Mouse (Mus musculus) thymus, adult 2 months (tissue): ENCODE results near the gene Gm11236. TPM values are rescaled to one million over a fixed set of nuclear protein-coding genes. Genes with fewer than 3 reads are reported as not detected.
"Not testable (repeated sequence)": the region's sequence is repeated elsewhere in the genome, so short reads cannot be mapped to it uniquely, and the experiment has no call there.

Experiments used
- DNase-seq: peaks from one replicate; pipeline ENCODE4 v3.0.0; 2021
- H3K27ac ChIP-seq: fragments of 200-500 bp; 2 replicates; pipeline ENCODE4 v1.5.1; 2012; ENCODE audit warnings: low read length, control low read depth; ENCODE audit not compliant: control insufficient read depth, insufficient read depth
- H3K27me3 ChIP-seq: fragments of 200-500 bp; 2 replicates; pipeline ENCODE4 v1.6.1; 2012; ENCODE audit warnings: mild to moderate bottlenecking, low read length, moderate library complexity, mixed read lengths; ENCODE audit not compliant: control insufficient read depth, insufficient read depth
- H3K36me3 ChIP-seq: fragments of 200-500 bp; 2 replicates; pipeline ENCODE4 v1.6.1; 2012; ENCODE audit warnings: mild to moderate bottlenecking, low read length, moderate library complexity; ENCODE audit not compliant: control insufficient read depth, insufficient read depth
- H3K4me1 ChIP-seq: fragments of 200-500 bp; replicated peaks from 2 replicates; pipeline ENCODE4 v1.6.1; 2012; ENCODE audit warnings: low read length; ENCODE audit not compliant: control insufficient read depth, insufficient read depth
- H3K4me3 ChIP-seq: fragments of 200-500 bp; 2 replicates; pipeline ENCODE4 v1.5.1; 2012; ENCODE audit warnings: mild to moderate bottlenecking, low read length, control low read depth, moderate library complexity; ENCODE audit not compliant: control insufficient read depth, insufficient read depth
- CTCF ChIP-seq: fragments of 200-500 bp; IDR thresholded peaks from 2 replicates; pipeline ENCODE4 v1.5.1; 2012; ENCODE audit warnings: mild to moderate bottlenecking, control low read depth, low read length, moderate library complexity, borderline replicate concordance; ENCODE audit not compliant: control insufficient read depth, poor library complexity, insufficient read depth; ENCODE audit errors: extremely low read depth
- POLR2A ChIP-seq: fragments of 200-500 bp; IDR thresholded peaks from 2 replicates; pipeline ENCODE4 v1.6.1; 2012; ENCODE audit warnings: mild to moderate bottlenecking, low read length, control low read depth, moderate library complexity; ENCODE audit not compliant: control insufficient read depth, poor library complexity, insufficient read depth; ENCODE audit errors: extremely low read depth
- WGBS: fragments of 180-500 bp; shearing (Covaris S2); methylation state at CpG from one replicate; pipeline ENCODE4 v1.1.7; 2018; 5-methylcytosine and 5-hydroxymethylcytosine counted together
- polyA plus RNA-seq: library from polyadenylated mRNA; depleted of rRNA; stranded (reverse); fragments of >200 nt; gene quantifications from 2 replicates; pipeline ENCODE4 v1.2.3, GENCODE M21; 2012; rRNA removed

Gm11236 gene
- not detected in 2 replicates for polyA plus RNA-seq

DNA sequence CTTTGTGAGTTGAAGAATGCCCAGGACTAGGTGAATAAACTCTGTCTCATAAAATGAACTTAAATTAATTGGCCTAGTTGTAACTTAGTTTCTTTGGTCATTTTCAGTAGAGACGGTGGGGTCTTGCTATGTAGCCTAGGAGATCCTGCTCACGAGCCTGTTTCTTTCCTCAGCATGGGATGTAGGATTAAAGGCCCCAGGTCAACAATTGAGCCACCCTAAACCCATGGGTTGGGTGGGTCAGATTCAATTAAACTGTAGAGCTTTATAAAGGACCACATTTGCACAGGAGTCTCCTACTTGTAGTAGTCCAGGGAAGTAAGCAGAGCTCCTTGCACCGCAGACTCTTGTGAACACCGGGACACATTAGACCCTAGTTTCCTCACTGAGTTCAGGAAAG lies at the start of gene Gm11236:
Gene Gm11236, plus strand, starts transcription at position 301 of the 400 bp plus-strand sequence.
- H3K27me3 ChIP-seq, H3K4me1 ChIP-seq, H3K4me3 ChIP-seq, H3K27ac ChIP-seq, DNase-seq, H3K36me3 ChIP-seq: not testable (repeated sequence)
- no CpG with 5 or more reads among the region's 4 CpGs for WGBS

DNA sequence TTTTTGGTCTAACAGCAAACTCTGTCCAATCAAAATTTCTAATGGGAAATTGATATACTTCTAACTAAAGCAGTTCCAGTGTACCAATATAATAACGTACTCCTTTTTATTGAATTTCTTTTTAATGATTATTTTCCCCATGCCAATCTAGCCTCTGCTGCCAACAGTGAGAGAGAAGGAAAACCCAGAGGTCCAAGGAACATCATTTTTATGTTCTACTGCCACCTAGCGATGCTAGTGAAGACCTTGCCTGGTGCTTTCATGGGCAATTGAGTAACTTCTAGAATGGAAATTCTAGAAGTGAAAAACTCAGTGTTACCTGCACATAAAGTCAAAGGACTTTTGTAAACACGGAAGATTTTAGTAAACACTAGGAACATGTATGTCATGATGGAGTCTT lies 38.7 kb upstream of the Gm11236 start:
- TF ChIP-seq CTCF (no peak), POLR2A (no peak)
- H3K4me3 ChIP-seq: no peak overlapping the region
- no peaks in the 10 kb centered on the region for H3K27me3 ChIP-seq
- DNase-seq: no peak
- H3K36me3 ChIP-seq: no peaks in the 10 kb centered on the region
- H3K4me1 ChIP-seq: no peaks in the 10 kb centered on the region
- H3K27ac ChIP-seq: no peak overlapping the region
- 16% methylated on average over 3 of the region's 3 CpGs for WGBS

DNA sequence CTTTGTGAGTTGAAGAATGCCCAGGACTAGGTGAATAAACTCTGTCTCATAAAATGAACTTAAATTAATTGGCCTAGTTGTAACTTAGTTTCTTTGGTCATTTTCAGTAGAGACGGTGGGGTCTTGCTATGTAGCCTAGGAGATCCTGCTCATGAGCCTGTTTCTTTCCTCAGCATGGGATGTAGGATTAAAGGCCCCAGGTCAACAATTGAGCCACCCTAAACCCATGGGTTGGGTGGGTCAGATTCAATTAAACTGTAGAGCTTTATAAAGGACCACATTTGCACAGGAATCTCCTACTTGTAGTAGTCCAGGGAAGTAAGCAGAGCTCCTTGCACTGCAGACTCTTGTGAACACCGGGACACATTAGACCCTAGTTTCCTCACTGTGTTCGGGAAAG lies 30.3 kb upstream of the Gm11236 start, which contains the start of gene Gm11238:
Gene Gm11238, plus strand, starts transcription at position 301 of the 400 bp plus-strand sequence.
- not testable (repeated sequence) for H3K27ac ChIP-seq, H3K4me1 ChIP-seq, H3K36me3 ChIP-seq, H3K4me3 ChIP-seq, H3K27me3 ChIP-seq, DNase-seq
- WGBS: no CpG with 5 or more reads among the region's 3 CpGs

DNA sequence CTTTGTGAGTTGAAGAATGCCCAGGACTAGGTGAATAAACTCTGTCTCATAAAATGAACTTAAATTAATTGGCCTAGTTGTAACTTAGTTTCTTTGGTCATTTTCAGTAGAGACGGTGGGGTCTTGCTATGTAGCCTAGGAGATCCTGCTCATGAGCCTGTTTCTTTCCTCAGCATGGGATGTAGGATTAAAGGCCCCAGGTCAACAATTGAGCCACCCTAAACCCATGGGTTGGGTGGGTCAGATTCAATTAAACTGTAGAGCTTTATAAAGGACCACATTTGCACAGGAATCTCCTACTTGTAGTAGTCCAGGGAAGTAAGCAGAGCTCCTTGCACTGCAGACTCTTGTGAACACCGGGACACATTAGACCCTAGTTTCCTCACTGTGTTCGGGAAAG lies 15.2 kb upstream of the Gm11236 start, which contains the start of gene Gm11237:
Gene Gm11237, plus strand, starts transcription at position 301 of the 400 bp plus-strand sequence.
- WGBS: no CpG with 5 or more reads among the region's 3 CpGs
- H3K4me3 ChIP-seq, H3K27ac ChIP-seq, DNase-seq, H3K27me3 ChIP-seq, H3K36me3 ChIP-seq, H3K4me1 ChIP-seq: not testable (repeated sequence)

DNA sequence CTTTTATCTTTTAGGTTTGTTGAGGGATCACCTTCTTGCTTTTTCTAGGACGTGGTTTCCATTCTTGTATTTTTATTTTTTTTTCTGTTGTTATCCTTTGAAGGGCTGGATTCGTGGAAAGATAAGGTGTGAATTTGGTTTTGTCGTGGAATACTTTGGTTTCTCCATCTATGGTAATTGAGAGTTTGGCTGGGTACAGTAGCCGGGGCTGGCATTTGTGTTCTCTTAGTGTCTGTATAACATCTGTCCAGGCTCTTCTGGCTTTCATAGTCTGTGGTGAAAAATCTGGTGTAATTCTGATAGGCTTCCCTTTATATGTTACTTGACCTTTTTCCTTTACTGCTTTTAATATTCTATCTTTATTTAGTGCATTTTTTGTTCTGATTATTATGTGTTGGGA lies 23.9 kb downstream of the Gm11236 start:
- not testable (repeated sequence) for H3K4me3 ChIP-seq, H3K36me3 ChIP-seq, H3K27me3 ChIP-seq, DNase-seq, H3K27ac ChIP-seq, H3K4me1 ChIP-seq
- 89% methylated on average over 4 of the region's 4 CpGs for WGBS

DNA sequence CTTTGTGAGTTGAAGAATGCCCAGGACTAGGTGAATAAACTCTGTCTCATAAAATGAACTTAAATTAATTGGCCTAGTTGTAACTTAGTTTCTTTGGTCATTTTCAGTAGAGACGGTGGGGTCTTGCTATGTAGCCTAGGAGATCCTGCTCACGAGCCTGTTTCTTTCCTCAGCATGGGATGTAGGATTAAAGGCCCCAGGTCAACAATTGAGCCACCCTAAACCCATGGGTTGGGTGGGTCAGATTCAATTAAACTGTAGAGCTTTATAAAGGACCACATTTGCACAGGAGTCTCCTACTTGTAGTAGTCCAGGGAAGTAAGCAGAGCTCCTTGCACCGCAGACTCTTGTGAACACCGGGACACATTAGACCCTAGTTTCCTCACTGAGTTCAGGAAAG lies 30.1 kb downstream of the Gm11236 start, which contains the start of gene Gm11239:
Gene Gm11239, plus strand, starts transcription at position 301 of the 400 bp plus-strand sequence.
- no CpG with 5 or more reads among the region's 4 CpGs for WGBS
- H3K27ac ChIP-seq, H3K27me3 ChIP-seq, H3K4me3 ChIP-seq, H3K36me3 ChIP-seq, H3K4me1 ChIP-seq, DNase-seq: not testable (repeated sequence)

DNA sequence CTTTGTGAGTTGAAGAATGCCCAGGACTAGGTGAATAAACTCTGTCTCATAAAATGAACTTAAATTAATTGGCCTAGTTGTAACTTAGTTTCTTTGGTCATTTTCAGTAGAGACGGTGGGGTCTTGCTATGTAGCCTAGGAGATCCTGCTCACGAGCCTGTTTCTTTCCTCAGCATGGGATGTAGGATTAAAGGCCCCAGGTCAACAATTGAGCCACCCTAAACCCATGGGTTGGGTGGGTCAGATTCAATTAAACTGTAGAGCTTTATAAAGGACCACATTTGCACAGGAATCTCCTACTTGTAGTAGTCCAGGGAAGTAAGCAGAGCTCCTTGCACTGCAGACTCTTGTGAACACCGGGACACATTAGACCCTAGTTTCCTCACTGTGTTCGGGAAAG lies 45.3 kb downstream of the Gm11236 start, which contains the start of gene Gm428:
Gene Gm428, plus strand, starts transcription at position 301 of the 400 bp plus-strand sequence.
- not testable (repeated sequence) for H3K4me3 ChIP-seq, DNase-seq, H3K4me1 ChIP-seq, H3K36me3 ChIP-seq, H3K27me3 ChIP-seq, H3K27ac ChIP-seq
- 85% methylated on average over 1 of the region's 4 CpGs for WGBS

Other genes starting within 250 kb of the Gm11236 start
- not detected in 2 replicates for gene Gm11487, start 233.0 kb upstream of the Gm11236 start, polyA plus RNA-seq
- gene Gm11238, start 30.2 kb upstream of the Gm11236 start, polyA plus RNA-seq: not detected in 2 replicates
- not detected in 2 replicates for gene Gm11237, start 15.1 kb upstream of the Gm11236 start, polyA plus RNA-seq
- gene Gm11239, start 30.2 kb downstream of the Gm11236 start, polyA plus RNA-seq: not detected in 2 replicates
- gene Gm428, start 45.4 kb downstream of the Gm11236 start, polyA plus RNA-seq: not detected in 2 replicates
- 0.77 and 1.1 TPM in 2 replicates for gene Rasef, start 152.9 kb downstream of the Gm11236 start, polyA plus RNA-seq
- not detected in 2 replicates for gene Gm11758, start 238.1 kb downstream of the Gm11236 start, polyA plus RNA-seq